ENCODE assay signal across 10 mouse cellular contexts in genomic region chr3:32471098-32471497, GRCm38 (mm10). TPM values are rescaled to one million over a fixed set of nuclear protein-coding genes. Genes with fewer than 3 reads are reported as not detected.
DNase-seq lines count a peak whose midpoint lies in the region; ATAC-seq lines count a peak whose summit lies in the region.
"Had no signal": no experiment of that assay in that cellular context is flagged by ENCODE, and none has a peak within 500 bp of the region (broad histone marks: within the 10 kb centered on the region; RNA-seq: fewer than 3 reads in every experiment).

No protein-coding gene starts in this region.

- H3K9ac ChIP-seq in heart, embryonic 12.5 days = no peak overlapping the region

- no peaks in the 10 kb centered on the region for H3K9me3 ChIP-seq in heart, embryonic 12.5 days (replicated peaks)
- H3K9me3 ChIP-seq: megakaryocyte, embryonic 14.5 days had no signal

- no peak overlapping the region for H3K4me3 ChIP-seq in heart, embryonic 12.5 days
- H3K4me3 ChIP-seq: megakaryocyte, embryonic 14.5 days had no signal

- no peak for ATAC-seq in heart, embryonic 12.5 days (ENCODE audit: insufficient number of reproducible peaks, low FRiP score)
- ATAC-seq in monocyte, adult 5-6 weeks (replicated peaks; ENCODE audit: insufficient number of reproducible peaks, low FRiP score, low TSS enrichment, poor library complexity, severe bottlenecking) = no peak

- H3K4me2 ChIP-seq in heart, embryonic 12.5 days = no peak overlapping the region

- 0 out of 2 replicates have a peak, but pooled peaks cover 2% of the 10 kb centered on the region for H3K36me3 ChIP-seq in heart, embryonic 12.5 days

- peaks cover 13% of the 10 kb centered on the region for H3K4me1 ChIP-seq in heart, embryonic 12.5 days (replicated peaks)
- H3K4me1 ChIP-seq: megakaryocyte, embryonic 14.5 days had no signal

- peak; percentile 12 for DNase-seq in heart, postnatal 4 days
- peak; percentile 20 to 70 for DNase-seq in frontal cortex, adult 2 months (ENCODE audit: extremely low spot score in 1 of 2, low spot score in 1 of 2)
- DNase-seq in kidney, postnatal 10 days = peak; percentile 20
- peak; percentile 31 for DNase-seq in lung, postnatal 36 days
- no peak for DNase-seq in thymus, postnatal 10 days (ENCODE audit: low spot score in 2 of 2)
- no peak for DNase-seq in cerebellum, adult 11-12 months
- DNase-seq: retina, postnatal 1 day had no signal

- no peaks in the 10 kb centered on the region for H3K27me3 ChIP-seq in heart, embryonic 12.5 days (replicated peaks)

- H3K27ac ChIP-seq in heart, embryonic 12.5 days (ENCODE audit: poor library complexity, severe bottlenecking) = no peak overlapping the region

- WGBS in heart, embryonic 12.5 days = 52% methylated on average over 6 of the region's 6 CpGs

RNA-seq across cellular contexts. Expression of gene Kcnmb3, which starts 20.9 kb away (rescaled TPM):
- total RNA-seq in heart, postnatal 4 days (2021) = under 1 TPM; 0.21 to 0.74 TPM
- not detected in 2 replicates for polyA plus RNA-seq in heart, embryonic 12.5 days (2016; fragmentation: Nextera tagmentation; extraction: Ambion mirVana)
- polyA plus RNA-seq in frontal cortex, adult 2 months (2012; rRNA removed) = 0.04 and 0.19 TPM in 2 replicates
- not detected in 3 replicates for total RNA-seq in monocyte, adult 5-6 weeks (2017)

RNA-seq across cellular contexts. Expression of gene Zfp639, which starts 39.0 kb away (rescaled TPM):
- total RNA-seq in heart, postnatal 4 days (2021) = 10 to 100 TPM; 27.7 to 33.3 TPM
- 27.2 and 34.1 TPM in 2 replicates for polyA plus RNA-seq in heart, embryonic 12.5 days (2016; fragmentation: Nextera tagmentation; extraction: Ambion mirVana)
- 54.9 and 57.8 TPM in 2 replicates for polyA plus RNA-seq in frontal cortex, adult 2 months (2012; rRNA removed)
- 69.7 to 107 TPM (median 74.3 TPM) in 3 replicates for total RNA-seq in monocyte, adult 5-6 weeks (2017)

RNA-seq across cellular contexts. Expression of gene Mfn1, which starts 58.2 kb away (rescaled TPM):
- total RNA-seq in heart, postnatal 4 days (2021) = 100 to 1,000 TPM; 296 to 314 TPM
- polyA plus RNA-seq in heart, embryonic 12.5 days (2016; fragmentation: Nextera tagmentation; extraction: Ambion mirVana) = 71.3 and 85.5 TPM in 2 replicates
- polyA plus RNA-seq in frontal cortex, adult 2 months (2012; rRNA removed) = 107 and 127 TPM in 2 replicates
- 19.1 to 84.2 TPM (median 54.6 TPM) in 3 replicates for total RNA-seq in monocyte, adult 5-6 weeks (2017)

Comparison
In these comparisons a context has a peak if more than half of its experiments do, and no peak if none do; other contexts are left out.
1. DNase-seq: peak in heart, postnatal 4 days (single experiment), frontal cortex, adult 2 months (2 of 2), kidney, postnatal 10 days (single experiment) and lung, postnatal 36 days (single experiment); none in thymus, postnatal 10 days (0 of 2) and cerebellum, adult 11-12 months (single experiment).